Mouse (Mus musculus) kidney, postnatal 25 days (tissue): ENCODE measurements around the gene Gm3029.
"Not testable (repeated sequence)": the region's sequence is repeated elsewhere in the genome, so short reads cannot be mapped to it uniquely, and the experiment has no call there.

Source experiments
- DNase-seq, 2 experiments: peaks; one replicate each; pipeline ENCODE4 v3.0.0; 2021; ENCODE audit warnings: mixed read lengths in 2 of 2

Gene Gm3029

DNA sequence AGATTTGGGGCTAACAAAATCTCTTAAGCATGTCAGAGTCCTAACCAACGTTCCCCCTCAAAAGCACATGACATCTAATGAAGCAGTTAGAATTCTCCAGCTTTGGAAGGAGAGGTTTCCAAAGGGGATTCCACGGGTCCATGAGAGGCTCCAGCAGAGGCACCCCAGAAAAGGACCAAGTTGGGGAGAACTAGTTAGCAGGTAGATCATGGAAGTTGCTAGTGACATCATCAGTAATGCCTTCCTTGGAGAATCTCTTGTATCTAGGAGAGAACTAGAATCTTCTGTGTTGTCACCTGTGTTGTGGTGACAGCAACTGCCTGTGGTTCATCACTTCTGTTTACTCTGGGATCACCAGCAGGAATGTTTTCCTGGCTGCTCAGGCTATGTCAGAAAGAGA is at the start of gene Gm3029:
Gene Gm3029, plus strand, starts transcription at position 301 of the 400 bp plus-strand sequence.
- not testable (repeated sequence) for DNase-seq

DNA sequence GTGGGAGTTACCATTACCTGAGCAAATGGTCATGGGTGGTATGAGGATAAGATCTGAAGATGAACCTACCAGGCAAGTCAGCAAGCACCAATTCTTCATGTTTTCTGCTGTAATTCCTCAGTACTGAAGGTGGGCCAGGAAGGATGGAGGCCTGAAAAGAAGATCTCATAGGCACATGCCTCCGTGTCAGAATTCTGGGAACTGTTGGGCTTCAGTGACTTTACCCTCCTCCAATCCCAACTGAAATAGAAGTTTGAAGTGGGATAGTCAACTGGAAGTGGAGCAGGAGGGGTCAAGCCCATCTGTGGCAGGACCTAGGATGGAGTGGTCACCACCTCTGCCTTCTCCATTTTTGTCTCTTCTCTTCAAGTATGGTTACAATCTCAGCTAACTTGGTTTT is 47.7 kb upstream of the Gm3029 start, which contains the start of gene Gm2916:
Gene Gm2916, plus strand, starts transcription at position 301 of the 400 bp plus-strand sequence.
- not testable (repeated sequence) for DNase-seq

DNA sequence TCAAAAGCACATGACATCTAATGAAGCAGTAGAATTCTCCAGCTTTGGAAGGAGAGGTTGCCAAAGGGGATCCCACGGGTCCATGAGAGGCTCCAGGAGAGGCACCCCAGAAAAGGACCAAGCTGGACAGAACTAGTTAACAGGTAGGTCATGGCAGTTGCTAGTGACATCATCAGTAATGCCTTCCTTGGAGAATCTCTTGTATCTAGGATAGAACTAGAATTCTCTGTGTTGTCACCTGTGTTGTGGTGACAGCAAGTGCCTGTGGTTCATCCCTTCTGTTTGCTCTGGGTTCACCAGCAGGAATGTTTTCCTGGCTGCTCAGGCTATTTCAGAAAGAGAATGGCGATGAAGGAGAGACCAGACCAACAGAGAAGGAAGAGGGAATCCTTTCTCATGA is 31.7 kb downstream of the Gm3029 start, which contains the start of gene Gm3095:
Gene Gm3095, plus strand, starts transcription at position 301 of the 400 bp plus-strand sequence.
- not testable (repeated sequence) for DNase-seq
